Mouse (Mus musculus) cerebellum, adult 9-10 months (tissue): ENCODE measurements around the gene Bcl2l14.

Source experiments
- DNase-seq: peaks from one replicate; pipeline ENCODE4 v3.0.0; 2022

The Bcl2l14 gene

GRCm38 (mm10) chr6:134403684-134404070 lies 7.6 kb downstream of the Bcl2l14 start:
- DNase-seq: no peak

DNA sequence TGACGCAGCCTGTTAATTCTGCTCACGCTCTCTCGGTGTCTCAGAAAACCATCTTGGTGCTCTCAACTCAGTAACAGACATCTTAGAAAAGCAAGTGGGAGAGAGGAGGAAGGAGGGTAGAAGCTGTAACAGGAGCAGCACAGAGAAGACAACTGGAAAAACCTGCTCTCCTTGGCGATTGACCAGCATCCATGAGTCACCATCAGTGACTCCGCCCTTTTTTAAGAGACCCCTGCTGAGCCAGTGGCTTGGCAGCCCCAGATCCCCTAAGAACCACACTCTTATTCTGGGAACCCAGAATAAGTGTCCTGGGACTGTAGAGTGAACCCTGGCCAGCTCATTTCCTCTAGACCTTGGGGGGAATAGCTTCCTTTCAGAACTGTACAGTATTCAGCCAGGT lies 11.1 kb downstream of the Bcl2l14 start:
- no peak for DNase-seq

GRCm38 (mm10) chr6:134413706-134414531 lies 17.8 kb downstream of the Bcl2l14 start:
- no peak for DNase-seq

GRCm38 (mm10) chr6:134414532-134414883 lies 18.4 kb downstream of the Bcl2l14 start:
- DNase-seq: no peak

- no peak for DNase-seq
Observed at GRCm38 (mm10) chr6:134416556-134417105, 20.5 kb downstream of the Bcl2l14 start.

DNA sequence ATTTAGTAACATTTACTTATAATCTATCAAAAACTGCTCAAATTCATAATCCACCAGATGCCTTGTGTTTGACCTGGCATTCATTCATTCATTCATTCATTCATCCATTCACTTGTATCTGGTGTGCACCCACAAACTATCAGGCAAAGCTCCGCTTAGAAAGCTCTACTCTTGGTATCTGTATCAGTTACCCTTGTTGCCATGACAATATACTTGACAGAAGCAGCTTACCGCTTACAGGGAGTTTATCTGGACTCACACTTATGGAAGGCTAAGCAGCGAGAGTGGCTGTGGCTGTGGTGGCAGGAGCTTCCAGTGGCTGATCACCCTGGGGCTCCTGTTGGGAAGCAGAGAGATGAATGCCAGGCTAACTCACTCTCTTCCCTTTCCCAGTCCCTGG lies 21.8 kb downstream of the Bcl2l14 start:
- DNase-seq: no peak

GRCm38 (mm10) chr6:134420375-134420774 lies 24.3 kb downstream of the Bcl2l14 start:
- no peak for DNase-seq

- no peak for DNase-seq
Observed at GRCm38 (mm10) chr6:134421921-134422320, 25.8 kb downstream of the Bcl2l14 start.

DNA sequence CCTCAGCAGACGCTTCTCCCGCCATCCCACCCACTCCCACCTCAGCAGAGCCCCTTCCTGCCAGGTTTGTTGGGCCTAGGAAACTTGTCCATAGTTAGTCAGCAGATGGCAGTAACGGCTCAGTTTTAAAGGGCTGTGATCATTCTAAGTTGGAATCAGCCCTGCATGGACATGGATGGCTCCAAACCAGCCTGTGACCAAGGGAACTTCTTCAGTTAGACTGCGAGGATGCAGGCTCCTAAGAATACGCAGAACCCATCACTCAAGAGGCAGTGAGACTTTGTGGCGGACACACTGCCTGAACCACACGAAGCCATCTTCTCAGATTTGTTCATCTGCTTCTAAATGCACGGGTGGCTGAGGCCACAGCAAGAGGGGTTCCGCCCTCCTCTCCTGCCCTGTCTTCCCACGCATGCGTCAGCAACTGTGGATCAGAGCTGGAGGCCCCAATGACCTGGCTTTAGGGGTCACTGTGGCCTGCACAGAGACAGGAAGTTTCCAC lies 29.1 kb downstream of the Bcl2l14 start:
- DNase-seq: peak; percentile 69

DNA sequence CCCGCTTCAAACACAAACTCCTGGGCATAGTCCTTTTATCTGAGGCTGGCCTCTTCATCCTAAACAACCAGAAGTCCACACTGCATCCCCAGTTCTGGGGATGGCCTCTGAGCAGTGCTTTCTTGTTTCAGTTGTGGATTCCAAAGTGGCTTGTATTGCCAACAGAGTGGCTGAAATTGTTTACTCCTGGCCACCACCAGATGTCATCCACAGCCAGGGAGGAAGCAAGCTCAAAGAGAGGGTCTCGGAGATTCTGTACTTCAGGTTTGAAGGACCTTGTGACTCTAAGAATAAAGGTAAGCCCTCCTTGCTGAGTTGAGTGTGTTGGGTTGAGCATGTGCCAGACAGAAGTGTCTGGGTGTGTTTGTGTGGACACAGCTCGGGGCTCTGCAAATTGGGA lies 31.0 kb downstream of the Bcl2l14 start:
- no peak for DNase-seq

GRCm38 (mm10) chr6:134428455-134428854 lies 32.3 kb downstream of the Bcl2l14 start:
- no peak for DNase-seq

- no peak for DNase-seq
Observed at GRCm38 (mm10) chr6:134430161-134430799, 34.2 kb downstream of the Bcl2l14 start.

GRCm38 (mm10) chr6:134431583-134431982 lies 35.5 kb downstream of the Bcl2l14 start:
- no peak for DNase-seq

- DNase-seq: no peak
Observed at GRCm38 (mm10) chr6:134433281-134433680, 37.2 kb downstream of the Bcl2l14 start.

GRCm38 (mm10) chr6:134434044-134434443 lies 37.9 kb downstream of the Bcl2l14 start:
- DNase-seq: no peak

- DNase-seq: no peak
Observed at GRCm38 (mm10) chr6:134434866-134435390, 38.8 kb downstream of the Bcl2l14 start.

DNA sequence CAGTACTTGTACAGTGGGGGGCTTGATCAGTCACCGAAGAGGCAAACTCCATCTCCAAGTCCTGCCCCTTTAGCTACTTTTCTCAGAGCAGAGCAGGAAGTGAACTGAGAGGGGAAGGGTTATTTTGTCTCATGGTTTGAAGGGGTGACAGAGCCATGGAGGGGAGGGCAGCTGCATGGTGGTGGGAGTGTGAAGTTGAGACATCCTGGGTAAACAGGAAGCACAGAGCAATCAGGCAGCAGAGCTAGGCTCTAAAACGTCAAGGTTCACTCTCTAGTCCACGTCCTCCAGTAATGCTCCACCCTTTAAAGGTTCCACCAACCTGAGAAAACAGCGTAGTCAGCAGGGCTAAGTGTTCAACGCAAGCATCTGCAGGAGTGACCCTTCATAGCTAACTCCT lies 40.8 kb downstream of the Bcl2l14 start:
- DNase-seq: no peak

- DNase-seq: no peak
Observed at GRCm38 (mm10) chr6:134439401-134440021, 43.4 kb downstream of the Bcl2l14 start.

GRCm38 (mm10) chr6:134440023-134440422 lies 43.9 kb downstream of the Bcl2l14 start:
- DNase-seq: no peak

- DNase-seq: no peak
Observed at GRCm38 (mm10) chr6:134441716-134442115, 45.6 kb downstream of the Bcl2l14 start.

DNA sequence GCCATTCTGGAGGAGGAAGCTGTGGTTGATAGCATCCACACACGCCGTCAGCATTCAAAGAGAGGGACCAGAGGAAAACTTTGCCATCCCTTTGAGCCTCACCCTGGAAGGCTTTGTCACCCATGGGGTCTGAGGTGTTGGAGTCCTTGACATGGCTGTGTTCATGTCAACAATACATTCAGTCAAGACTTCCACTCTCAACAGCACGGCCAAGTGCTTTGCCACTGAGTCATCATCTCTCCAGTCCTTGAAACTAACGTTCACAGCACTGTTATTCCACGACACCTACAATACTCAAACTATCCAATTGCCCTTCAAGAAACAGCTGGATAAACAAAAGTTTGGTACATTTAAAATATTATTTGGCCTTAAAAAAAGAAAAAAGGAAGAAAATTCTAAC lies 46.1 kb downstream of the Bcl2l14 start:
- DNase-seq: no peak

- no peak for DNase-seq
Observed at GRCm38 (mm10) chr6:134443198-134443904, 47.2 kb downstream of the Bcl2l14 start.

DNA sequence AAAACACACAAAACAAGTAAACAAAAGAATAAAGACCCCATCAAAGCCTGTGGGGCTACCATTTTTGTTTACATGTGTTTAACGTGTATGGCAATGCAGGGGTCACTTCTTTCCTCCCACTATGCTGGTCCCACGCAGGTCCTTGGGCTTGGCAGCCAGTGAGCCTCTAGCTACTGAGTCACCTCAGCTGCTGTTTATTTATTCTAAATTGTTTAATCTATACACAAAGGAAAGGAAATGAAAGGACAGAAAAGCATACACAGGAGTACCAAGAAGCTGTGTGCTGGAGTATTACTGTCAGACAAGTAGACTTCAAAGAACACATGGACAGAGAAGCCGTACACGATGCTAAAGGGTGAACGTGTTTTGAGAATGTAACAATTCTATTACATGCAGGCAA lies 47.8 kb downstream of the Bcl2l14 start:
- no peak for DNase-seq
